Mouse (Mus musculus) bone marrow, adult 2 months (tissue): ENCODE data around the gene Tuba3a.

Experiments
- CTCF ChIP-seq: fragments of 200-500 bp; IDR thresholded peaks from 2 replicates; pipeline ENCODE4 v1.5.1; 2011; ENCODE audit warnings: low read length, control low read depth; ENCODE audit not compliant: control insufficient read depth, insufficient read depth
- POLR2A ChIP-seq: fragments of 200-500 bp; IDR thresholded peaks from 2 replicates; pipeline ENCODE4 v1.6.1; 2011; ENCODE audit warnings: low read depth, mild to moderate bottlenecking, control low read depth, low read length, borderline replicate concordance; ENCODE audit not compliant: control insufficient read depth

DNA sequence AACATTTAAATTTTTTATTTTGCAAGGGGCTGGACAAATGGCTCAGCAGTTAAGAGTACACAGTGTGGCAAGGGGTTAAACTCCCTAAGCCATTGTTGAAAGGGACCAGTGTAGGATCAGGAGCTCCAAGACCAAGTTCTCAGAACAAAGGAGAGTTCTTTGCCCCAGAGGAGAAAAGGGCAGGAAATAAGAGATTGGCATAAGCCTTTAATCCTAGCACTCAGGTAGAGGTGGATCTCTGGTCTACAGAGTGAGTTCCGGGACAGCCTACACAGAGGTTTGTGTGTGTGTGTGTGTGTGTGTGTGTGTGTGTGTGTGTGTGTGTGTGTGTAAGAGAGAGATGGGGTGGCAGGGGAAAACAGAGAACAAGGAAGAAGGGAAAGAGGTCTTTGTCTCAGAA lies 15.1 kb upstream of the Tuba3a start:
- no peak for TF ChIP-seq POLR2A
- TF ChIP-seq CTCF: no peak
